Mouse (Mus musculus) layer of hippocampus, adult 6 months (tissue): ENCODE results near the gene Timd2. TPM values are rescaled to one million over a fixed set of nuclear protein-coding genes. Genes with fewer than 3 reads are reported as not detected.

Experiments
- long read RNA-seq, 2 experiments: library from polyadenylated mRNA; unstranded; transcript quantifications; one replicate each; pipeline ENCODE4 v2.0.0; 2019 to 2020
- polyA plus RNA-seq: library from polyadenylated mRNA; unstranded; fragments of <200 nt; fragmentation: Nextera tagmentation; gene quantifications from 2 replicates; pipeline ENCODE4 v1.2.3, GENCODE M21; 2021

Gene Timd2
- polyA plus RNA-seq, result not detected in 2 replicates
- long read RNA-seq, experiment 1, result 0 reads
- long read RNA-seq, experiment 2, result 0 reads

DNA sequence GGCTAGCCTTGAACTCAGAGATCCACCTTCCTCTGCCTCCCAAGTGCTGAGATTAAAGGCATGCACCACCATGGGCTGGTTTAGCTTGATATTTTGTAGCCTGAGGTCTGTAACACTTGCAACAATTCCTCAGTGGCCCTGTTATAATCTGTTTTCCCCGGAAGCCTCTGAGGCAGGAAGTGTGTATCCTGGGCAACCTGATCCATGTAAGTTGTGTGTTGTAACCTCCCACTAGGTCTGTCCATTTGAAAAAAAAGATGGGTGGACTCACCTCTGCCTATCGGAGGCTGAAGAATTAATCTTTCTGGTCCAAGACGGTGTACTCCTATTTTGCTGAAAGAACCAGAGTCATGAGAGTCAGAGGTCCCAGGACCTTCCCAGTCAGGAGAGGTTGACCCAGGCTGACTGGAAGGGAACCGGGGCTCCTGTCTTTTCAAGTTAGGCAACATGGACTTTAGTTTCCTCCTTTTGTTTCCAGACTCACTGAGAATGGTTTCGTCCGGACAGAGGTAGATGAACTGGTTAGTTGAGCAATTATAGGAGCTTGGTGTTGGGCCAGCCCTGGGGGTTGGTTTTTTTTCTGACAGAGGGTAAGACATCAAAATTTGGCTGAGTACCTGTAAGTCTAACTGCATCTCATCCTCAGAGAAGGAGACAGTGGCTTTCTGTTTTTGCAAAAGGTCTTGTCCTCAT is at the start of gene Timd2:
Gene Timd2, minus strand, starts transcription at position 398 of the 693 bp plus-strand sequence.

GRCm38 (mm10) chr11:46735076-46735475 is 28.2 kb upstream of the Timd2 start, which contains the start of gene Havcr1:
TSS of gene Havcr1 (plus strand) at chr11:46735080.

DNA sequence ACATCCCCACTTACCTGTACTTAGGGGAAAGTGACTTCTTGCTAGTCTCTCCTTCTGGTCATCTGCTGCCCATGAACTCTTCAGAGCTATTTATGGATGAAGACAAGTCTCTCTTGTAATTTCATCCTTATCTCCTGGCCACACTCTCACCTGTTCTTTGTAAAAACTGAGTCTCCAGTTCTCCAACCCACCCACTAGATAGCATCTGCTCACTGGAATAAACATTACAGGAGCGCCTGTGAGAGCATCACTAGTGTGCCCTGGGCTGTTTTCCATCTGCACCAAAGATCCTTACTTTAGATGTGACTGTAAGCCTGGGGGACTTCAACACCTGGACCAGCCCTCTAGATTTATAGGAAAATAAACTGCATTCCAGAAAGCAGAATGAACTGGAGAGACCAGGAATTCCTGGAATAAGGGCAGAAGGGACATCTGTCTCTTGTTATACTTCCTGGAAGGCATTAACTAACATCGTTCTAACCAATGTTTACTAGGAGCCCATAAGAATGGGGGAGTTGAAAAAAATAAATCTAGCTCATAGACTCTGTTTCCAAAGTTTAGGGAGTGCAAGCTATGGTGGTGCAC is 77.6 kb downstream of the Timd2 start, which contains the start of gene Dppa1:
Gene Dppa1, minus strand, starts transcription at position 51 of the 585 bp plus-strand sequence.

Other genes with a start within 250 kb of the Timd2 start
- gene Gm12169, start 182.8 kb downstream of the Timd2 start, polyA plus RNA-seq, result not detected in 2 replicates
- gene BC053393, start 135.5 kb downstream of the Timd2 start, polyA plus RNA-seq, result 0.06 TPM in 1 of 2 replicates, not detected in the other
- not detected in 2 replicates for gene Dppa1, start 77.8 kb downstream of the Timd2 start, polyA plus RNA-seq
- gene Havcr1, start 28.0 kb upstream of the Timd2 start, polyA plus RNA-seq, result not detected in 2 replicates
- gene Timd4, start 103.7 kb upstream of the Timd2 start, polyA plus RNA-seq, result not detected in 2 replicates